Mouse (Mus musculus): ENCODE measurements around the gene Npl. TPM values are rescaled to one million over a fixed set of nuclear protein-coding genes. Genes with fewer than 3 reads are reported as not detected.
"Not testable (repeated sequence)": the region's sequence is repeated elsewhere in the genome, so short reads cannot be mapped to it uniquely, and the experiment has no call there.

Npl gene
- polyA plus RNA-seq, 1 experiment from 2014 or later, result 7.1 TPM

- H3K4me2 ChIP-seq, result peak within 1 kb of the TSS; percentile 83
- peak within 1 kb of the TSS; percentile 93 for H3K9ac ChIP-seq
- H3K27me3 ChIP-seq, result no peaks in the 10 kb centered on the region
- H3K4me1 ChIP-seq (replicated peaks), result peaks cover 33% of the 10 kb centered on the region
- H3K36me3 ChIP-seq (replicated peaks), result peaks cover 16% of the 10 kb centered on the region
- peak within 1 kb of the TSS; percentile 86 for H3K27ac ChIP-seq (replicated peaks)
- under 1% methylated on average over 35 of the region's 35 CpGs for WGBS (ENCODE audit: insufficient replicate concordance)
- H3K4me3 ChIP-seq (replicated peaks), result peak within 1 kb of the TSS; percentile 96
- H3K9me3 ChIP-seq (replicated peaks), result no peaks in the 10 kb centered on the region
- ATAC-seq (ENCODE audit: insufficient read depth), result peak; percentile 77
Measured at GRCm38 (mm10) chr1:153487500-153487879, 62.4 kb downstream of the Npl start, which contains the start of gene Dhx9. Gene Dhx9, minus strand, starts transcription at chr1:153487660.

- peaks cover 33% of the 10 kb centered on the region for H3K4me1 ChIP-seq (replicated peaks)
- peaks cover 21% of the 10 kb centered on the region for H3K36me3 ChIP-seq (replicated peaks)
- WGBS (ENCODE audit: insufficient replicate concordance), result under 1% methylated on average over 64 of the region's 64 CpGs
- peak overlapping the region; percentile 83 for H3K4me2 ChIP-seq
- H3K27ac ChIP-seq (replicated peaks), result peak overlapping the region; percentile 86
- peak overlapping the region; percentile 93 for H3K9ac ChIP-seq
- ATAC-seq (ENCODE audit: insufficient read depth), result peak; percentile 66
- H3K27me3 ChIP-seq, result no peaks in the 10 kb centered on the region
- peak overlapping the region; percentile 96 for H3K4me3 ChIP-seq (replicated peaks)
- no peaks in the 10 kb centered on the region for H3K9me3 ChIP-seq (replicated peaks)
Measured at GRCm38 (mm10) chr1:153486767-153487499, 62.9 kb downstream of the Npl start.

- H3K36me3 ChIP-seq (replicated peaks), result peaks cover 28% of the 10 kb centered on the region
- not testable (repeated sequence) for ATAC-seq (ENCODE audit: insufficient read depth); H3K27me3 ChIP-seq; H3K9me3 ChIP-seq (replicated peaks)
- H3K27ac ChIP-seq (replicated peaks), result peak overlapping the region; percentile 86
- WGBS (ENCODE audit: insufficient replicate concordance), result 5% methylated on average over 6 of the region's 6 CpGs
- peak overlapping the region; percentile 93 for H3K9ac ChIP-seq
- peak overlapping the region; percentile 83 for H3K4me2 ChIP-seq
- H3K4me3 ChIP-seq (replicated peaks), result peak overlapping the region; percentile 96
- peaks cover 33% of the 10 kb centered on the region for H3K4me1 ChIP-seq (replicated peaks)
Measured at GRCm38 (mm10) chr1:153486120-153486519, 63.7 kb downstream of the Npl start.

GRCm38 (mm10) chr1:153485201-153485796, 64.5 kb downstream of the Npl start:
- H3K27ac ChIP-seq (replicated peaks), result peak overlapping the region; percentile 45; the same call in 1 of the 2 replicates
- WGBS (ENCODE audit: insufficient replicate concordance), result 11% methylated on average over 2 of the region's 2 CpGs
- peak overlapping the region; percentile 83 for H3K4me2 ChIP-seq
- peak overlapping the region; percentile 96 for H3K4me3 ChIP-seq (replicated peaks)
- peaks cover 36% of the 10 kb centered on the region for H3K36me3 ChIP-seq (replicated peaks)
- H3K9ac ChIP-seq, result peak overlapping the region; percentile 48
- peaks cover 33% of the 10 kb centered on the region for H3K4me1 ChIP-seq (replicated peaks)
- ATAC-seq (ENCODE audit: insufficient read depth), result no peak
- no peaks in the 10 kb centered on the region for H3K9me3 ChIP-seq (replicated peaks)
- no peaks in the 10 kb centered on the region for H3K27me3 ChIP-seq

GRCm38 (mm10) chr1:153481025-153481412, 68.8 kb downstream of the Npl start:
- H3K4me2 ChIP-seq, result no peak overlapping the region
- 48% methylated on average over 1 of the region's 1 CpGs for WGBS (ENCODE audit: insufficient replicate concordance)
- no peak overlapping the region for H3K27ac ChIP-seq (replicated peaks)
- peaks cover 20% of the 10 kb centered on the region for H3K4me1 ChIP-seq (replicated peaks)
- no peaks in the 10 kb centered on the region for H3K27me3 ChIP-seq
- H3K36me3 ChIP-seq (replicated peaks), result peaks cover 79% of the 10 kb centered on the region
- no peak overlapping the region for H3K9ac ChIP-seq
- ATAC-seq (ENCODE audit: insufficient read depth), result no peak
- H3K9me3 ChIP-seq (replicated peaks), result no peaks in the 10 kb centered on the region
- no peak overlapping the region for H3K4me3 ChIP-seq (replicated peaks)

GRCm38 (mm10) chr1:153480386-153481024, 69.3 kb downstream of the Npl start:
- Histone ChIP-seq H3K9ac (no peak overlapping the region), H3K27ac (replicated peaks) (no peak overlapping the region), H3K4me3 (replicated peaks) (no peak overlapping the region), H3K36me3 (replicated peaks) (peaks cover 81% of the 10 kb centered on the region), H3K9me3 (replicated peaks) (no peaks in the 10 kb centered on the region), H3K4me1 (replicated peaks) (peaks cover 15% of the 10 kb centered on the region), H3K4me2 (no peak overlapping the region), H3K27me3 (no peaks in the 10 kb centered on the region)
- 20% methylated on average over 1 of the region's 1 CpGs for WGBS (ENCODE audit: insufficient replicate concordance)
- 0 out of 2 replicates have a peak, but pooled peaks have one; percentile 46 for ATAC-seq (ENCODE audit: insufficient read depth)

- Histone ChIP-seq H3K4me2 (no peak overlapping the region), H3K27ac (replicated peaks) (no peak overlapping the region), H3K4me1 (replicated peaks) (peaks cover 3% of the 10 kb centered on the region), H3K36me3 (replicated peaks) (peaks cover 87% of the 10 kb centered on the region), H3K4me3 (replicated peaks) (no peak overlapping the region), H3K27me3 (no peaks in the 10 kb centered on the region), H3K9me3 (replicated peaks) (no peaks in the 10 kb centered on the region), H3K9ac (no peak overlapping the region)
- no peak for ATAC-seq (ENCODE audit: insufficient read depth)
- WGBS (ENCODE audit: insufficient replicate concordance), result 86% methylated on average over 1 of the region's 1 CpGs
Measured at GRCm38 (mm10) chr1:153479296-153479695, 70.5 kb downstream of the Npl start.

- no peak for ATAC-seq (ENCODE audit: insufficient read depth)
- no peak overlapping the region for H3K27ac ChIP-seq (replicated peaks)
- H3K9ac ChIP-seq, result no peak overlapping the region
- H3K27me3 ChIP-seq, result no peaks in the 10 kb centered on the region
- no peaks in the 10 kb centered on the region for H3K4me1 ChIP-seq (replicated peaks)
- H3K4me3 ChIP-seq (replicated peaks), result no peak overlapping the region
- no peaks in the 10 kb centered on the region for H3K9me3 ChIP-seq (replicated peaks)
- 76% methylated on average over 1 of the region's 1 CpGs for WGBS (ENCODE audit: insufficient replicate concordance)
- peaks cover 85% of the 10 kb centered on the region for H3K36me3 ChIP-seq (replicated peaks)
- no peak overlapping the region for H3K4me2 ChIP-seq
Measured at GRCm38 (mm10) chr1:153461796-153462195, 88.0 kb downstream of the Npl start.

- Histone ChIP-seq H3K4me2 (no peak overlapping the region), H3K4me1 (replicated peaks) (no peaks in the 10 kb centered on the region), H3K27me3 (no peaks in the 10 kb centered on the region), H3K9me3 (replicated peaks) (no peaks in the 10 kb centered on the region), H3K9ac (no peak overlapping the region), H3K4me3 (replicated peaks) (no peak overlapping the region), H3K27ac (replicated peaks) (no peak overlapping the region), H3K36me3 (replicated peaks) (peaks cover 71% of the 10 kb centered on the region)
- WGBS (ENCODE audit: insufficient replicate concordance), result 73% methylated on average over 5 of the region's 5 CpGs
- ATAC-seq (ENCODE audit: insufficient read depth), result no peak
Measured at GRCm38 (mm10) chr1:153456137-153456536, 93.7 kb downstream of the Npl start.

- ATAC-seq (ENCODE audit: insufficient read depth), result no peak; the same call in 1 of the 2 replicates
- H3K27ac ChIP-seq (replicated peaks), result no peak overlapping the region
- peaks cover 44% of the 10 kb centered on the region for H3K36me3 ChIP-seq (replicated peaks)
- no peaks in the 10 kb centered on the region for H3K27me3 ChIP-seq
- 80% methylated on average over 3 of the region's 3 CpGs for WGBS (ENCODE audit: insufficient replicate concordance)
- no peaks in the 10 kb centered on the region for H3K4me1 ChIP-seq (replicated peaks)
- no peak overlapping the region for H3K4me3 ChIP-seq (replicated peaks)
- no peak overlapping the region for H3K4me2 ChIP-seq
- no peaks in the 10 kb centered on the region for H3K9me3 ChIP-seq (replicated peaks)
- H3K9ac ChIP-seq, result no peak overlapping the region
Measured at GRCm38 (mm10) chr1:153453146-153453642, 96.7 kb downstream of the Npl start.
